Mouse (Mus musculus): ENCODE data around the gene Atp1a1. TPM values are rescaled to one million over a fixed set of nuclear protein-coding genes. Genes with fewer than 3 reads are reported as not detected.

The Atp1a1 gene
- polyA plus RNA-seq, 1 experiment: 288 TPM

- Histone ChIP-seq H3K27ac (ENCODE audit: control insufficient read depth, insufficient read depth, low read length) (no peak overlapping the region), H3K36me3 (ENCODE audit: control insufficient read depth, insufficient read depth, low read length) (no peaks in the 10 kb centered on the region), H3K4me1 (replicated peaks; ENCODE audit: control insufficient read depth, insufficient read depth, low read length) (no peaks in the 10 kb centered on the region), H3K4me3 (ENCODE audit: control insufficient read depth, insufficient read depth, low read length) (no peak overlapping the region), H3K27me3 (ENCODE audit: control insufficient read depth, insufficient read depth, low read length) (no peaks in the 10 kb centered on the region)
- no peak for TF ChIP-seq CTCF (IDR thresholded peaks at IDR 0.05; ENCODE audit: borderline replicate concordance, control insufficient read depth, extremely low read depth, insufficient read depth, low read length, poor library complexity)
- no peak for TF ChIP-seq POLR2A (IDR thresholded peaks at IDR 0.05; ENCODE audit: control insufficient read depth, extremely low read depth, insufficient read depth, low read length, poor library complexity)
- no peak for DNase-seq
- WGBS: 90% methylated on average over 2 of the region's 2 CpGs
Measured at GRCm38 (mm10) chr3:101636086-101636485, 31.6 kb upstream of the Atp1a1 start.

GRCm38 (mm10) chr3:101634141-101634900 is 29.8 kb upstream of the Atp1a1 start:
- Histone ChIP-seq H3K4me3 (ENCODE audit: control insufficient read depth, insufficient read depth, low read length) (no peak overlapping the region), H3K36me3 (ENCODE audit: control insufficient read depth, insufficient read depth, low read length) (no peaks in the 10 kb centered on the region), H3K27ac (ENCODE audit: control insufficient read depth, insufficient read depth, low read length) (no peak overlapping the region), H3K27me3 (ENCODE audit: control insufficient read depth, insufficient read depth, low read length) (no peaks in the 10 kb centered on the region), H3K4me1 (replicated peaks; ENCODE audit: control insufficient read depth, insufficient read depth, low read length) (no peaks in the 10 kb centered on the region)
- no peak for DNase-seq
- WGBS: 96% methylated on average over 9 of the region's 9 CpGs
- TF ChIP-seq CTCF (IDR thresholded peaks at IDR 0.05; ENCODE audit: borderline replicate concordance, control insufficient read depth, extremely low read depth, insufficient read depth, low read length, poor library complexity): no peak
- TF ChIP-seq POLR2A (IDR thresholded peaks at IDR 0.05; ENCODE audit: control insufficient read depth, extremely low read depth, insufficient read depth, low read length, poor library complexity): no peak

- H3K27ac ChIP-seq (ENCODE audit: control insufficient read depth, insufficient read depth, low read length): no peak overlapping the region
- no peaks in the 10 kb centered on the region for H3K4me1 ChIP-seq (replicated peaks; ENCODE audit: control insufficient read depth, insufficient read depth, low read length)
- H3K36me3 ChIP-seq (ENCODE audit: control insufficient read depth, insufficient read depth, low read length): no peaks in the 10 kb centered on the region
- no peak overlapping the region for H3K4me3 ChIP-seq (ENCODE audit: control insufficient read depth, insufficient read depth, low read length)
- 93% methylated on average over 2 of the region's 2 CpGs for WGBS
- H3K27me3 ChIP-seq (ENCODE audit: control insufficient read depth, insufficient read depth, low read length): no peaks in the 10 kb centered on the region
- TF ChIP-seq CTCF (IDR thresholded peaks at IDR 0.05; ENCODE audit: borderline replicate concordance, control insufficient read depth, extremely low read depth, insufficient read depth, low read length, poor library complexity): no peak
- TF ChIP-seq POLR2A (IDR thresholded peaks at IDR 0.05; ENCODE audit: control insufficient read depth, extremely low read depth, insufficient read depth, low read length, poor library complexity): no peak
- DNase-seq: no peak
Measured at GRCm38 (mm10) chr3:101628255-101628654, 23.8 kb upstream of the Atp1a1 start.

DNA sequence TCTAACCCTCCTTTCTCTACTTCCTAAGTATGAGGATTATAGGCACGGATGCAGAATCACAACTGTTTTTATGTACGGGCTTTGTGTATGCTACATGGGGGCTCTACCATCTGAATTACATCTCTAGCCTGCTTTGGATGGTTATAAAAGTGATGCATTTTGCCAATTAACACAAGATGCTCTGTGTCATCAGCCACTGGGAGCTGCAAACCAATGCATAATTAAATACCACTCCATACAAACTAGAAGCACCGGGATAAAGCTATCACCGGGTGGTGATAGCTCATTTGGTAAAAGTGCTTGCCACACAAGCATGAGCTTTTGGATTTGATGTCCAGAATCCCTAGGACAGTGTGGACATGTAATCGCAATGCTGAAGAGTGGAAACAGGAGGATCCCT is 19.8 kb upstream of the Atp1a1 start:
- Histone ChIP-seq H3K27ac (ENCODE audit: control insufficient read depth, insufficient read depth, low read length) (no peak overlapping the region), H3K36me3 (ENCODE audit: control insufficient read depth, insufficient read depth, low read length) (no peaks in the 10 kb centered on the region), H3K27me3 (ENCODE audit: control insufficient read depth, insufficient read depth, low read length) (no peaks in the 10 kb centered on the region), H3K4me1 (replicated peaks; ENCODE audit: control insufficient read depth, insufficient read depth, low read length) (no peaks in the 10 kb centered on the region), H3K4me3 (ENCODE audit: control insufficient read depth, insufficient read depth, low read length) (no peak overlapping the region)
- DNase-seq: no peak
- TF ChIP-seq POLR2A (IDR thresholded peaks at IDR 0.05; ENCODE audit: control insufficient read depth, extremely low read depth, insufficient read depth, low read length, poor library complexity) (no peak), CTCF (IDR thresholded peaks at IDR 0.05; ENCODE audit: borderline replicate concordance, control insufficient read depth, extremely low read depth, insufficient read depth, low read length, poor library complexity) (no peak)
- 97% methylated on average over 5 of the region's 5 CpGs for WGBS

DNA sequence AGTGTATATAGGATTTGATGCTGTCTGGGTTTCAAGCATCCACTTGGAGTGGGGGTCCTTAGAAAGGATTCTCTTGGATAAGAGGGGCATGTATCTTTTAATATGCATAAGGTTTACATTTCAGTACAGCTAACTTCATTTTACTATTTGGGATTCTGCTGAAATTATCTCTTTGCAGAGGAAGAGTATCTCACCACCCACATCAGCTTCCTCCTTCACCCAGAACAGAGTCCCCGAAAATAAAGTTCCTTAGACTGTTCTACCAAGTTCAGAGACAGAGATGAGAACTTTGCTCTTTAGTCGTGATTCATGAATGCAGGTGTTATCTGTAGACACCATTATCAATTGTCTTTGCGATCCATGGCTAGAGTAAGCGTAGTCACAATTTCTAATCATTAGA is 14.5 kb upstream of the Atp1a1 start:
- no peaks in the 10 kb centered on the region for H3K27me3 ChIP-seq (ENCODE audit: control insufficient read depth, insufficient read depth, low read length)
- no peak for DNase-seq

GRCm38 (mm10) chr3:101618505-101618904 is 14.0 kb upstream of the Atp1a1 start:
- no peak for TF ChIP-seq CTCF (IDR thresholded peaks at IDR 0.05; ENCODE audit: borderline replicate concordance, control insufficient read depth, extremely low read depth, insufficient read depth, low read length, poor library complexity)
- TF ChIP-seq POLR2A (IDR thresholded peaks at IDR 0.05; ENCODE audit: control insufficient read depth, extremely low read depth, insufficient read depth, low read length, poor library complexity): no peak
- DNase-seq: no peak

More for the DNA sequence above, 14.5 kb upstream of the Atp1a1 start:
- 74% methylated on average over 4 of the region's 4 CpGs for WGBS
- no peak overlapping the region for H3K4me3 ChIP-seq (ENCODE audit: control insufficient read depth, insufficient read depth, low read length)
- H3K4me1 ChIP-seq (replicated peaks; ENCODE audit: control insufficient read depth, insufficient read depth, low read length): no peaks in the 10 kb centered on the region
- no peaks in the 10 kb centered on the region for H3K36me3 ChIP-seq (ENCODE audit: control insufficient read depth, insufficient read depth, low read length)
- TF ChIP-seq CTCF (IDR thresholded peaks at IDR 0.05; ENCODE audit: borderline replicate concordance, control insufficient read depth, extremely low read depth, insufficient read depth, low read length, poor library complexity) (no peak), POLR2A (IDR thresholded peaks at IDR 0.05; ENCODE audit: control insufficient read depth, extremely low read depth, insufficient read depth, low read length, poor library complexity) (no peak)
- no peak overlapping the region for H3K27ac ChIP-seq (ENCODE audit: control insufficient read depth, insufficient read depth, low read length)

More at GRCm38 (mm10) chr3:101618505-101618904, 14.0 kb upstream of the Atp1a1 start:
- Histone ChIP-seq H3K36me3 (ENCODE audit: control insufficient read depth, insufficient read depth, low read length) (no peaks in the 10 kb centered on the region), H3K4me1 (replicated peaks; ENCODE audit: control insufficient read depth, insufficient read depth, low read length) (no peaks in the 10 kb centered on the region), H3K27ac (ENCODE audit: control insufficient read depth, insufficient read depth, low read length) (no peak overlapping the region), H3K27me3 (ENCODE audit: control insufficient read depth, insufficient read depth, low read length) (no peaks in the 10 kb centered on the region), H3K4me3 (ENCODE audit: control insufficient read depth, insufficient read depth, low read length) (no peak overlapping the region)
- WGBS: 96% methylated on average over 4 of the region's 4 CpGs

Measured in thymus, adult 2 months (tissue).